Mouse (Mus musculus) forebrain, embryonic 12.5 days (tissue): ENCODE data around the gene Spata16. TPM values are rescaled to one million over a fixed set of nuclear protein-coding genes. Genes with fewer than 3 reads are reported as not detected.
A peak's percentile ranks its signal among the peaks of the same experiment; 100 is the strongest.

Experiments used
- ATAC-seq: fragments of 200-750 bp; cut with Nextera tagmentation; 2 replicates; pipeline ENCODE4 v1.8.0; 2017; ENCODE audit warnings: moderate TSS enrichment; ENCODE audit not compliant: low FRiP score
- H3K27ac ChIP-seq: fragments of 300-500 bp; sonication (generic); 2 replicates; pipeline ENCODE4 v1.5.1; 2016; ENCODE audit warnings: mild to moderate bottlenecking
- H3K27me3 ChIP-seq: fragments of 300-500 bp; sonication (generic); 2 replicates; pipeline ENCODE4 v1.6.1; 2016; ENCODE audit warnings: mild to moderate bottlenecking
- H3K36me3 ChIP-seq: fragments of 300-500 bp; sonication (generic); replicated peaks from 2 replicates; pipeline ENCODE4 v1.6.1; 2016; ENCODE audit warnings: mild to moderate bottlenecking
- H3K4me1 ChIP-seq: fragments of 300-500 bp; sonication (generic); 2 replicates; pipeline ENCODE4 v1.6.1; 2016
- H3K4me2 ChIP-seq: fragments of 300-500 bp; sonication (generic); 2 replicates; pipeline ENCODE4 v1.6.1; 2016; ENCODE audit warnings: mild to moderate bottlenecking, moderate library complexity
- H3K4me3 ChIP-seq: fragments of 300-500 bp; sonication (generic); replicated peaks from 2 replicates; pipeline ENCODE4 v1.5.1; 2016; ENCODE audit warnings: mild to moderate bottlenecking
- H3K9ac ChIP-seq: fragments of 300-500 bp; sonication (generic); 2 replicates; pipeline ENCODE4 v1.6.1; 2016; ENCODE audit warnings: mild to moderate bottlenecking
- H3K9me3 ChIP-seq: fragments of 300-500 bp; sonication (generic); 2 replicates; pipeline ENCODE4 v1.6.1; 2016
- WGBS: fragments of 180-500 bp; shearing (Covaris S2); methylation state at CpG from one replicate; pipeline ENCODE4 v1.1.7; 2016; 5-methylcytosine and 5-hydroxymethylcytosine counted together
- polyA plus RNA-seq: library from polyadenylated mRNA; unstranded; fragments of >200 nt; fragmentation: Nextera tagmentation; extraction: Ambion mirVana; gene quantifications from 2 replicates; pipeline ENCODE4 v1.2.1, GENCODE M21; 2016

The Spata16 gene
- polyA plus RNA-seq, 1 experiment from 2014 or later = not detected

DNA sequence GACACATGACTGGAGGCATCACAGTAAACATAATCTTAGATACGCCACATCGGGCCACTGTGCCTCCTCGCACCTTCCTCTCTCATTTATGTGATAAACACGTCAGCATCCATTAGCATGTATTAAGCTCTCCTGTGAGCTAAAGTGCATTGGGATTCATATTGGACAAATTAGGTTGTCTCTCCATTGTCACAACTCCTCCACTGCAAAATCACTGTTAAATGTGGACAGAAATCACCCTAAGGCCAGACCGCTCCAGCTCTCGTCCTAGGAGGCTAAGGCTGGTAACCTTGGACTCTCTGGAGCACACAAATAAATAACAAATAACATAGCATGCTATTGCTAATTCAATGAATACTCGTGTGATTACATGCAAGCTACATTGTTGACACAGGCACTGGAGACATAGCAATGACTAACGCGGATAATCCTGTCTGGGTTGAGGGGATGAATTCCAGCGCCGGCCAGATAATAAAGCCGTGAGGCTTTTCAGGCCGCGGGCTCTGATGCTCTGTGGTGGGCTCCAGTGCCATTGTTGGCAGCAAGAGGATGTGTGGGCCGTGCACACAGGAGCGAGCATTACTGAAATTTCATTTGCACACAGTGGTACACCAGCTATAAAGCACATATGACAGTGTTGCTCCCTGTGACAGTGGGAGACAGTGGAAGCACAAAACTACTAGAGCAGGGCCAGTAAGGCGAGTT, 197.8 kb downstream of the Spata16 start:
- H3K4me3 ChIP-seq = no peak overlapping the region
- WGBS = 61% methylated on average over 17 of the region's 17 CpGs
- no peaks in the 10 kb centered on the region for H3K9me3 ChIP-seq
- H3K4me2 ChIP-seq = no peak overlapping the region
- H3K27me3 ChIP-seq = no peaks in the 10 kb centered on the region
- H3K27ac ChIP-seq = 0 out of 2 replicates have a peak overlapping the region, but pooled peaks have one; percentile 26
- H3K36me3 ChIP-seq = no peaks in the 10 kb centered on the region
- H3K4me1 ChIP-seq = peaks cover 18% of the 10 kb centered on the region
- no peak overlapping the region for H3K9ac ChIP-seq
- peak; percentile 49; the same call in 1 of the 2 replicates for ATAC-seq

DNA sequence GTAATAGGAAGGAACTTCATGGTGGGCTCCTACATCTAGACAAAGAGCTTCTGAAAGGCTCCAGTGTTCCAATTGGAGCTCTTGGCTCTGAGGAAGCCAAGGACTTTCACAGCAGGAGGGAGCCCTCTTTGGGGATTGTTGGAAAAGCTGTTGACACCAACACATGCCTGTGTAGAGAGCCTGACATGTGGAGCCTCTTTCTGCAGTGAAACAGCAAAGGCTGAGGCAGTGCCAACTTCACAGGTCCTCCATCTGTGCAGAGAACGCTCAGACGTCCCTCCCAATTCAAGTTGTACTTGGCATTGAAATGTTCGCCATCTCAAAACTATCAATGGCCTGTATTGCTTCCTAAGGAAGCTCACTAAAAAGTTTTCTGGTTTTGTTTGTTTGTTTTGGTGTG, 207.6 kb downstream of the Spata16 start:
- no peak overlapping the region for H3K27ac ChIP-seq
- no peak overlapping the region for H3K4me2 ChIP-seq
- WGBS = 76% methylated on average over 3 of the region's 3 CpGs
- no peak overlapping the region for H3K9ac ChIP-seq
- no peaks in the 10 kb centered on the region for H3K27me3 ChIP-seq
- no peaks in the 10 kb centered on the region for H3K4me1 ChIP-seq
- H3K4me3 ChIP-seq = no peak overlapping the region
- ATAC-seq = no peak
- H3K36me3 ChIP-seq = no peaks in the 10 kb centered on the region
- H3K9me3 ChIP-seq = no peaks in the 10 kb centered on the region

GRCm38 (mm10) chr3:26847935-26848334, 210.5 kb downstream of the Spata16 start:
- 79% methylated on average over 5 of the region's 5 CpGs for WGBS

GRCm38 (mm10) chr3:26850207-26850606, 212.8 kb downstream of the Spata16 start:
- ATAC-seq = no peak

More at GRCm38 (mm10) chr3:26847935-26848334, 210.5 kb downstream of the Spata16 start:
- no peak for ATAC-seq
- Histone ChIP-seq H3K9ac (no peak overlapping the region), H3K9me3 (no peaks in the 10 kb centered on the region), H3K27me3 (no peaks in the 10 kb centered on the region), H3K27ac (no peak overlapping the region), H3K4me2 (no peak overlapping the region), H3K4me1 (peaks cover 9% of the 10 kb centered on the region), H3K36me3 (no peaks in the 10 kb centered on the region), H3K4me3 (no peak overlapping the region)

DNA sequence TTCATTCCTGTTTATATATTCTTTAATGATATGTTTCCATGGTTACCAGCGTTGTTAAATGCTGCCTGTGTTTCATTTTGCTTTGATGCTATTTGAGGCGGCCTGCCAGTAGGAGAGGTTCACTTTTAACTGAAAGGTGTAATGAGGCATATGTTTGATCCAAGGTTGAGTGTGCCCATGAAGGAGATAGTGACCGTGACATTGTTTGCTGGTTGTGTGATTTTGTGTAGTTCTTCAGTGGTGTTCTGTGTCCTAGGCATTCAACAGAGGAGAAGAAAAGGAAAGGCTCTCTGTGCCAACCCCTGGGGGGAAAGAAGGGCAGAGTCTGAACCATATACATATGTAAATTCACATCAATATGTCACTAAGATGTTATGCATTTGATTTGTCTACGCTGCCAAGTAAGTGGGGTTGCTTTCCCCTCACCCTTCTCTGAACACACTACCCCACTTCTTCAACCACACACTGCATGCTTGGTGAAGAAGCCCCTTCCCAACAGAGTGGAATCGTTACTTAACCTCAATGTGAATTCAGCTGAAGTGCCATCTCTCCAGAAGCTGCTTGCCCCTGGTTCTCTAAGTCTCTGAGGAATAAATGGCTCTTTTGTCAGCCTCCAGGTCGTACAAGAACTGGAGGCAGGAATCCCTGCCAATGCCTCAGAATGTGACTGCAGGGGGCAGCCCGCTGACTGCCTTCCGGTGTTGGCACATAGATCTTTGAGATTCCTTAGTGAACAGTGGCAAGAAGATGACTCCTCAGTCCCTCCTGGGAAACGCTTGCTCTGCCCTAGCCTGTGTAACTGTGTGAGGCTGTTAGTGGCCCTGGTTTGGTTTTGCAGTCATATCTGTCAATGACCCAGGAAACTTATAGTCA, 213.5 kb downstream of the Spata16 start:
- no peak overlapping the region for H3K9ac ChIP-seq
- peak; percentile 49; the same call in 1 of the 2 replicates for ATAC-seq
- no peak overlapping the region for H3K4me3 ChIP-seq
- WGBS = 32% methylated on average over 9 of the region's 9 CpGs
- no peaks in the 10 kb centered on the region for H3K9me3 ChIP-seq
- H3K27ac ChIP-seq = peak overlapping the region; percentile 61
- H3K27me3 ChIP-seq = no peaks in the 10 kb centered on the region
- H3K4me2 ChIP-seq = no peak overlapping the region
- no peaks in the 10 kb centered on the region for H3K36me3 ChIP-seq
- H3K4me1 ChIP-seq = peaks cover 9% of the 10 kb centered on the region

More at GRCm38 (mm10) chr3:26850207-26850606, 212.8 kb downstream of the Spata16 start:
- H3K9me3 ChIP-seq = no peaks in the 10 kb centered on the region
- H3K4me1 ChIP-seq = peaks cover 9% of the 10 kb centered on the region
- no peaks in the 10 kb centered on the region for H3K36me3 ChIP-seq
- H3K27ac ChIP-seq = peak overlapping the region; percentile 43; the same call in 1 of the 2 replicates
- H3K9ac ChIP-seq = no peak overlapping the region
- H3K27me3 ChIP-seq = no peaks in the 10 kb centered on the region
- no peak overlapping the region for H3K4me2 ChIP-seq
- no peak overlapping the region for H3K4me3 ChIP-seq

GRCm38 (mm10) chr3:26853557-26853956, 216.1 kb downstream of the Spata16 start:
- Histone ChIP-seq H3K4me2 (no peak overlapping the region), H3K27ac (no peak overlapping the region), H3K9ac (no peak overlapping the region), H3K9me3 (no peaks in the 10 kb centered on the region), H3K4me3 (no peak overlapping the region), H3K36me3 (no peaks in the 10 kb centered on the region), H3K27me3 (no peaks in the 10 kb centered on the region), H3K4me1 (peaks cover 9% of the 10 kb centered on the region)
- WGBS = 89% methylated on average over 5 of the region's 5 CpGs
- ATAC-seq = no peak

DNA sequence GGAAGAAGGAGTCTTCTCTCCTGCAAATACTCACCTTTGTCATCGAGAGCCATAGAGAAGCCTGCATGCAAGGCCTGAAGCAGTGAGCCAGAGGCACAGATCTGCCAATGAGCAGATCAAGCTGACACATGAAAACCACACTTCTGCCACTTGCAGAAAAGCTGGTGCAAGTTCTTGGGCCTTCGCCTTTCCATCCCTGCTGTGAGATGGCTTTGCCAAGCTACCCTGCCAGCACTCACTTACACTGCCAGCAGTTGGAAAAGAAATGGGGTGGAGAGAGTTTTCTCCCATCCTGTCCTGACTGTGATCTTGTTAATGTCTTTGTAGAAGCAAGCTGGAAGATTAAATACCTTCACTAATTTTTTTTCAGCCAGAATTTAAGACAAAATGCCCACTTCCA, 237.3 kb downstream of the Spata16 start:
- ATAC-seq = no peak
- H3K9me3 ChIP-seq = no peaks in the 10 kb centered on the region
- 80% methylated on average over 2 of the region's 2 CpGs for WGBS
- H3K9ac ChIP-seq = no peak overlapping the region
- no peaks in the 10 kb centered on the region for H3K27me3 ChIP-seq
- no peaks in the 10 kb centered on the region for H3K4me1 ChIP-seq
- no peaks in the 10 kb centered on the region for H3K36me3 ChIP-seq
- no peak overlapping the region for H3K27ac ChIP-seq
- H3K4me3 ChIP-seq = no peak overlapping the region
- H3K4me2 ChIP-seq = no peak overlapping the region

- Histone ChIP-seq H3K36me3 (no peaks in the 10 kb centered on the region), H3K9ac (no peak overlapping the region), H3K9me3 (no peaks in the 10 kb centered on the region), H3K4me2 (no peak overlapping the region), H3K27ac (no peak overlapping the region), H3K4me3 (no peak overlapping the region), H3K4me1 (no peaks in the 10 kb centered on the region), H3K27me3 (no peaks in the 10 kb centered on the region)
- ATAC-seq = no peak
- 44% methylated on average over 2 of the region's 2 CpGs for WGBS
These were observed 239.9 kb downstream of the Spata16 start for GRCm38 (mm10) chr3:26877291-26877690.

DNA sequence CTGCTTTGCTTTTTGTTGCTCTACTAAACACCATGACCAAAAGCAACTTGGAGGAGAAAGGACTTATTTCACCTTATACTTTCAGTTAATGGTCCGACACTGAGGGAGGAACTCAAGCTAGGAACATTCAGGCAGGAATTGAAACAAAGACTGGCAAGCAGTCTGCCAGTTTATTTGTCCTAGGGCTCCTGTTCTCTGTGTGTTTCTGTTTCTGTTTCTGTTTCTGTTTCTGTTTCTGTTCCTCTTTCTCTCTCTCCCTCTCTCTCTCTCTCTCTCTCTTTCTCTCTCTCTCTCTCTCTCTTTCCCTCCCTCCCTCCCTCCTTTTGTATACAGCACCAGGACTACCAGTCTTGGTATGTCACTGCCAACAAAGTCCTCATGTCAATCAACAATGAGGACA, 279.2 kb downstream of the Spata16 start:
- 84% methylated on average over 1 of the region's 1 CpGs for WGBS
- H3K4me1 ChIP-seq = peaks cover 5% of the 10 kb centered on the region; the same call in 1 of the 2 replicates

GRCm38 (mm10) chr3:26920986-26921385, 283.6 kb downstream of the Spata16 start:
- Histone ChIP-seq H3K36me3 (no peaks in the 10 kb centered on the region), H3K27ac (no peak overlapping the region), H3K4me2 (no peak overlapping the region), H3K27me3 (no peaks in the 10 kb centered on the region), H3K4me3 (no peak overlapping the region), H3K9me3 (0 out of 2 replicates have a peak, but pooled peaks cover 9% of the 10 kb centered on the region), H3K9ac (no peak overlapping the region), H3K4me1 (peaks cover 5% of the 10 kb centered on the region; the same call in 1 of the 2 replicates)
- ATAC-seq = no peak
- WGBS = 22% methylated on average over 7 of the region's 7 CpGs

More for the DNA sequence above, 279.2 kb downstream of the Spata16 start:
- Histone ChIP-seq H3K4me3 (no peak overlapping the region), H3K9me3 (no peaks in the 10 kb centered on the region), H3K4me2 (no peak overlapping the region), H3K27me3 (no peaks in the 10 kb centered on the region), H3K36me3 (no peaks in the 10 kb centered on the region), H3K27ac (no peak overlapping the region), H3K9ac (no peak overlapping the region)
- ATAC-seq = no peak

- Histone ChIP-seq H3K27me3 (no peaks in the 10 kb centered on the region), H3K9me3 (0 out of 2 replicates have a peak, but pooled peaks cover 9% of the 10 kb centered on the region), H3K4me1 (peaks cover 5% of the 10 kb centered on the region; the same call in 1 of the 2 replicates), H3K27ac (no peak overlapping the region), H3K9ac (no peak overlapping the region), H3K4me3 (no peak overlapping the region), H3K4me2 (no peak overlapping the region), H3K36me3 (no peaks in the 10 kb centered on the region)
- WGBS = 86% methylated on average over 2 of the region's 2 CpGs
- no peak for ATAC-seq
These were observed 284.2 kb downstream of the Spata16 start for GRCm38 (mm10) chr3:26921576-26921975.

- Histone ChIP-seq H3K4me3 (no peak overlapping the region), H3K4me2 (no peak overlapping the region), H3K27ac (no peak overlapping the region), H3K4me1 (peaks cover 5% of the 10 kb centered on the region; the same call in 1 of the 2 replicates), H3K36me3 (no peaks in the 10 kb centered on the region), H3K27me3 (no peaks in the 10 kb centered on the region), H3K9ac (no peak overlapping the region), H3K9me3 (0 out of 2 replicates have a peak, but pooled peaks cover 9% of the 10 kb centered on the region)
- 89% methylated on average over 5 of the region's 5 CpGs for WGBS
- ATAC-seq = no peak
These were observed 286.0 kb downstream of the Spata16 start for GRCm38 (mm10) chr3:26923391-26923790.
